Mouse (Mus musculus) liver, embryonic 12.5 days (tissue): ENCODE data around the gene Usp4. TPM values are rescaled to one million over a fixed set of nuclear protein-coding genes. Genes with fewer than 3 reads are reported as not detected.
"Not testable (repeated sequence)": the region's sequence is repeated elsewhere in the genome, so short reads cannot be mapped to it uniquely, and the experiment has no call there.

ENCODE experiments used
- ATAC-seq: fragments of 200-750 bp; cut with Nextera tagmentation; 2 replicates; pipeline ENCODE4 v1.8.0; 2017; ENCODE audit warnings: moderate number of reproducible peaks, mild to moderate bottlenecking, moderate library complexity
- H3K27ac ChIP-seq: fragments of 300-500 bp; sonication (generic); 2 replicates; pipeline ENCODE4 v1.5.1; 2016; ENCODE audit warnings: mild to moderate bottlenecking
- H3K27me3 ChIP-seq: fragments of 300-500 bp; sonication (generic); replicated peaks from 2 replicates; pipeline ENCODE4 v1.6.1; 2016; ENCODE audit warnings: mild to moderate bottlenecking, moderate library complexity
- H3K36me3 ChIP-seq: fragments of 300-500 bp; sonication (generic); 2 replicates; pipeline ENCODE4 v1.6.1; 2016; ENCODE audit warnings: mild to moderate bottlenecking, moderate library complexity
- H3K4me1 ChIP-seq: fragments of 300-500 bp; sonication (generic); 2 replicates; pipeline ENCODE4 v1.6.1; 2016
- H3K4me2 ChIP-seq: fragments of 300-500 bp; sonication (generic); 2 replicates; pipeline ENCODE4 v1.6.1; 2016; ENCODE audit warnings: mild to moderate bottlenecking, moderate library complexity
- H3K4me3 ChIP-seq: fragments of 300-500 bp; sonication (generic); 2 replicates; pipeline ENCODE4 v1.5.1; 2016; ENCODE audit warnings: mild to moderate bottlenecking, moderate library complexity
- H3K9ac ChIP-seq: fragments of 300-500 bp; sonication (generic); 2 replicates; pipeline ENCODE4 v1.6.1; 2016; ENCODE audit warnings: mild to moderate bottlenecking, moderate library complexity
- H3K9me3 ChIP-seq: fragments of 300-500 bp; sonication (generic); replicated peaks from 2 replicates; pipeline ENCODE4 v1.6.1; 2016; ENCODE audit warnings: mild to moderate bottlenecking, moderate library complexity
- WGBS: fragments of 180-500 bp; shearing (Covaris S2); methylation state at CpG from one replicate; pipeline ENCODE4 v1.1.7; 2016; ENCODE audit not compliant: insufficient replicate concordance; 5-methylcytosine and 5-hydroxymethylcytosine counted together
- polyA plus RNA-seq: library from polyadenylated mRNA; unstranded; fragments of >200 nt; fragmentation: Nextera tagmentation; extraction: Ambion mirVana; gene quantifications from 2 replicates; pipeline ENCODE4 v1.2.1, GENCODE M21; 2016

Gene Usp4
- 87.4 and 92.1 TPM in 2 replicates for polyA plus RNA-seq

GRCm38 (mm10) chr9:108347540-108348289 is at the start of gene Usp4:
TSS of gene Usp4 (plus strand) at chr9:108347853.
- H3K4me1 ChIP-seq: peaks cover 67% of the 10 kb centered on the region
- H3K4me2 ChIP-seq: peak within 1 kb of the TSS; percentile 84

DNA sequence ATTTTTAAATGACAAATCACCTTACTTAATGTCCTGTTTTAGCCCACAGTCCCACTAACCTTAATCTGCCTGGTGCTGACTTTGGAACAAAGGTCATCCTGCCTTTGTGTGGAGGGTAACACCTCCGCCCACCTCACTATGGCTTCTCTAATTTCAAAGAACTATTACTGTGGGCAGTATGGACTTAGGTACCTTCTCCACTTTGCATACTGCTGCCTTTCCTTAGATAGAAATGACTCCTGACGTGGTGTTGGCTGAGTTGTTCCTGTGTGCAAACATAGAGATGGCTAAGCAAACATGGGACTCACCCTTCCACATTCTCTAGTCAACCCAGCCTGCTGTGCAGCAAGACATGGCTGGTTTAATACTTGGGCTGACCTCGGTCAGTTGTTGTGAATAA is 45.8 kb upstream of the Usp4 start:
- WGBS: 76% methylated on average over 3 of the region's 3 CpGs
- 0 out of 2 replicates have a peak overlapping the region, but pooled peaks have one; percentile 5 for H3K27ac ChIP-seq
- no peak for ATAC-seq

More at GRCm38 (mm10) chr9:108347540-108348289, at the start of gene Usp4:
- Histone ChIP-seq H3K27ac (peak within 1 kb of the TSS; percentile 97), H3K27me3 (no peaks in the 10 kb centered on the region), H3K4me3 (peak within 1 kb of the TSS; percentile 89), H3K9me3 (no peaks in the 10 kb centered on the region), H3K36me3 (peaks cover 32% of the 10 kb centered on the region), H3K9ac (peak within 1 kb of the TSS; percentile 89)
- peak; percentile 88 for ATAC-seq
- under 1% methylated on average over 75 of the region's 75 CpGs for WGBS

GRCm38 (mm10) chr9:108304716-108305115 is 42.9 kb upstream of the Usp4 start:
- no peak for ATAC-seq
- H3K4me2 ChIP-seq: peak overlapping the region; percentile 92
- H3K27ac ChIP-seq: peak overlapping the region; percentile 100
- peak overlapping the region; percentile 94 for H3K4me3 ChIP-seq
- no peaks in the 10 kb centered on the region for H3K9me3 ChIP-seq
- H3K9ac ChIP-seq: peak overlapping the region; percentile 92
- peaks cover 38% of the 10 kb centered on the region for H3K4me1 ChIP-seq
- 43% methylated on average over 4 of the region's 4 CpGs for WGBS
- peaks cover 32% of the 10 kb centered on the region for H3K36me3 ChIP-seq
- H3K27me3 ChIP-seq: no peaks in the 10 kb centered on the region

More for the DNA sequence above, 45.8 kb upstream of the Usp4 start:
- H3K9me3 ChIP-seq: no peaks in the 10 kb centered on the region
- no peak overlapping the region for H3K4me3 ChIP-seq
- peaks cover 19% of the 10 kb centered on the region for H3K4me1 ChIP-seq
- no peak overlapping the region for H3K9ac ChIP-seq
- H3K27me3 ChIP-seq: no peaks in the 10 kb centered on the region
- H3K4me2 ChIP-seq: no peak overlapping the region
- H3K36me3 ChIP-seq: peaks cover 25% of the 10 kb centered on the region

DNA sequence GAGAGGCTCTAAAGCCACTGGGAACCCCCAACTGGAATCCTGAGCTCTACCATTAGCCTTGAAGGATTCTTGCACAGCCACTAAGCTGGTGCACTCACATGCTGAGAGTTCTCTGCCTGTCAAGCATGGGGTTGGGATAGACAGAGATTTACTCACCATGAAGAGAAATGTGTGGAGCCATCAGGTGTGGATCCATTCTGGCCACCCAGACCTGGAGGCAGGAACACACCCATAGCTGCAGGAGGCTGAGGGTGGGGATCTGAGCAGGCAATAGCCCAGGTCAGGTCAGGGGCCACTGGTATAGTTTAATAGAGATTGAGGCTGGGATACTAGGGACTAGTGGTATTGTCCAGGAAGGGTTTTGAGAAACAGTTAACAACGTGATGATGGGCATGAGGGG is 42.5 kb upstream of the Usp4 start:
- Histone ChIP-seq H3K27me3 (no peaks in the 10 kb centered on the region), H3K9ac (peak overlapping the region; percentile 92), H3K36me3 (peaks cover 36% of the 10 kb centered on the region), H3K9me3 (no peaks in the 10 kb centered on the region), H3K4me3 (peak overlapping the region; percentile 94), H3K27ac (peak overlapping the region; percentile 100), H3K4me2 (peak overlapping the region; percentile 92), H3K4me1 (peaks cover 43% of the 10 kb centered on the region)
- no peak; the same call in 1 of the 2 replicates for ATAC-seq
- WGBS: 0% methylated on average over 1 of the region's 1 CpGs

DNA sequence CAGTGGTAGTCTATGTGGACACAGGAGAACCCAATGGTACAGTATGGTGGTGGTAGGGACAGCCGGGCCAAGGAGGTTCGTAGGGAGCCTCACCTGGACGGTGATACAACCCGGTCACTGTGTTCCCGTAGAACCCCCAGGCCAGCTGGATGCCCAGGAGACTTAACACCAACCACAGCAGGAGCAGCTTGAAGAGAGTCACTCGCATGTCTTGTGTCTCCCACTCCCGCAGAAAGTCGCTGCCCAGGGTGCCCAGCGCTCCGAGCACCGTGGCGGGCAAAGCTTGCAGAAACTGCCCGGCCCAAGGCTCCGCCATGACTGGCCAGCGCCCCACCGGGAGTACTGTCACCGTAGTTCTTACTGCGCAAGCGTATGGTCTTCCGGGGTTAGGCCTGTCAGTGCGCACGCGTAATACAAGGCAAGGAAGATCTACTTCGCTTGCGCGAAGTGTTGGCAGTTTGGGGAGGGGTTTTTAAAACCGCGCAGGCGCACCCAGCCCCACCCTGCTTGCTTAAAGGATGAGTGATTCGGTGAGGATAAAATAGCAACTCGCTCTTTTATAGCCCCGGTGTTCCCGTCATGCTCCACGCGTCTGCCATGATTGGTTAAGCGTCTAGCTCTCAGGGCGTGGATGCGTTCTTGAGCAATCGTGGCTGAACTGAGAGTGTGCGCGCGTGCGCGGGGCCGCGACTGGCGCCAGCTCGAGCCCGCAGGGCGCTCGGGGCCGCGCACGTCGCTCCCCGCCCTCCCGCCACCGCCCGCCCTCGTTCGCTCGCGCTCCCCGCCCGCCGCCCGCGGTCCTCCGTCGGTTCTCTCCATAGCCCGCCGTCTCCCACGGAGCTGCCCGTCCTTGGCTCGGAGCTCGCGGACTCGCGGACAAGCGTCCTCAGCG is 41.8 kb upstream of the Usp4 start, which contains the start of the genes Rhoa and Tcta:
Gene Rhoa, plus strand, starts transcription at position 501 of the 892 bp plus-strand sequence.
Gene Tcta, minus strand, starts transcription at position 532 of the 892 bp plus-strand sequence.
- Histone ChIP-seq H3K9ac (peak within 1 kb of the TSS; percentile 99), H3K4me1 (peaks cover 49% of the 10 kb centered on the region), H3K27me3 (no peaks in the 10 kb centered on the region), H3K4me3 (peak within 1 kb of the TSS; percentile 94), H3K4me2 (peak within 1 kb of the TSS; percentile 92), H3K36me3 (peaks cover 38% of the 10 kb centered on the region), H3K9me3 (no peaks in the 10 kb centered on the region), H3K27ac (peak within 1 kb of the TSS; percentile 100)
- peak; percentile 88 for ATAC-seq
- WGBS: under 1% methylated on average over 81 of the region's 81 CpGs

DNA sequence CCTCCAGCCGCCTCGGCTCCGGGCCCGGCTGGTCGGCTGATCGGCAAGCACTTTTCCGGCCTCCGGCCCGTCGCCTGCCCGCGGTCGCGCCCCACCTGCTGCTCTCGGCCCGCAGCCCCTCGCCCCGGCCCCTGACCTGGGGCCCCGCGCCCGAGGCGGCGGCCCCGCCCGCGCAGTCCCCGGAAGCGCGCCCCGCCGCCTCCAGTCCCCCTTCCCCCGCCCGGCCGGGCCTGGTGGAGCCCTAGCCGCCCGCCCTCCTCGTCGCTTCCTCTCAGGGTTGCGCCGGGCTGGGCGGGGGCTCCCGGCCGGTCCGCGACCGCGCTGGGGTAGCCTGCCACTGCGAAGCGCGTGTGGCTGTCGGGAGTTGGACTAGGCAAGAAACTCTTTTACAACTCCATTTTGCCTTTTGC is 41.1 kb upstream of the Usp4 start:
- peak overlapping the region; percentile 99 for H3K9ac ChIP-seq
- H3K4me3 ChIP-seq: peak overlapping the region; percentile 94
- no peaks in the 10 kb centered on the region for H3K9me3 ChIP-seq
- under 1% methylated on average over 51 of the region's 51 CpGs for WGBS
- peaks cover 42% of the 10 kb centered on the region for H3K36me3 ChIP-seq
- H3K4me2 ChIP-seq: peak overlapping the region; percentile 92
- H3K27ac ChIP-seq: peak overlapping the region; percentile 100
- H3K4me1 ChIP-seq: peaks cover 52% of the 10 kb centered on the region
- ATAC-seq: peak; percentile 79
- no peaks in the 10 kb centered on the region for H3K27me3 ChIP-seq

DNA sequence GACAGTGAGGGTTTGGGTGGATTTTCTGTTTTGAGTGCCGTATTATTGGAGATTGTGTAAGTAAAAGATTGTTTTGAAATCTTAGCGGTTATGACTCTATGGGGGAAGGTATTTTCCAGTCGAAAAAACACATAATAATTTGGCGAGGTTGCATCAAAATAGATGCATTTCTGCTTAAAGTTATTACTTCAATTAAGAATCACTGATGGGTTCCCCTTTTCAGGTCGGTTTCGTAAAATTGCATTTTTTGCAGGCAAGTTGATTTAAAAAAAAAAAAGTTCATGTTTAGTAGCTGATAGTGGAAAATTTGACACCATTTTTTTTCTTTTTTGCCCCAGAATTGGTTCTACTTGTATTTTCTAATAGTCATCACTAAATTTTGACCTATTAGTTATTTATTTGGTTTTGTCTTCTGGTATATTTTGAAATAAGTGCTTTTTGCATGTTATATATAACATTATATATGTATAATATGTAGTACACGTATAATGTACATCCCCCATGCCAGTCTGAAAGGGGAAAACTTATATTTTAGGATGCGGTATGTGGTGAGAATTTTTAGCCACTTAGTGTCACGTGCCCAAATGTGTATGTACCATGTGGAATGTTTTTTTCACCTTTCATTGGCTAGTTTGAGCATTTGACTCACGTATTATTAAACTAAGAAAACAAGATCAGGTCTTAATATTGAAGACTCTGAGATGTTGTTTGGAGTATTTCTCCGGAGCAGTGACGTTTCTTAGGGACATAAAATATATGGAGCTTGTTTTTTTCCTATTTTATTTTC is 40.4 kb upstream of the Usp4 start:
- Histone ChIP-seq H3K27me3 (no peaks in the 10 kb centered on the region), H3K36me3 (peaks cover 43% of the 10 kb centered on the region), H3K4me3 (peak overlapping the region; percentile 94), H3K9ac (peak overlapping the region; percentile 99), H3K4me1 (peaks cover 58% of the 10 kb centered on the region), H3K27ac (peak overlapping the region; percentile 100), H3K9me3 (no peaks in the 10 kb centered on the region), H3K4me2 (peak overlapping the region; percentile 92)
- ATAC-seq: no peak
- 8% methylated on average over 12 of the region's 12 CpGs for WGBS

DNA sequence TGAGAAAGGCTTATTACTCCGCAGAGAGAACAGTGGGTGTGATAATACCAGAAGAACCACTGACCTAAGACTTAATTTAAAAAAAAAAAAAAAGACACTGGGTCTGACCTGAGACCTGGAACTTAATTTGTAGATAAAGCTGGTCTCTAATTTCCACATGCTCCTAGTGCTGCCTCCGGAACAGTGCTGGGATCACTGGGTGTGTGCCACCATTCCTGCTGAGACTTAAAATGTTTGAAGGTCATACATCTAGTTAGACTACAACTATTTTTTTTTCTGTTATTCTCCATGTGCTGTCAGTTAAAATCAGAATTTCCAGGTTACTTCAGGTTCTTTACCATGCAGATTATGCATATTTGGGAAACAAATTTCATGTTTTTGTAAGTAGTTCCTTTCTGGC is 39.5 kb upstream of the Usp4 start:
- H3K9me3 ChIP-seq: no peaks in the 10 kb centered on the region
- ATAC-seq: no peak
- no peaks in the 10 kb centered on the region for H3K27me3 ChIP-seq
- peaks cover 39% of the 10 kb centered on the region for H3K36me3 ChIP-seq
- peak overlapping the region; percentile 99 for H3K9ac ChIP-seq
- WGBS: 35% methylated on average over 2 of the region's 2 CpGs
- H3K4me2 ChIP-seq: peak overlapping the region; percentile 92
- peak overlapping the region; percentile 80 for H3K27ac ChIP-seq
- peak overlapping the region; percentile 94 for H3K4me3 ChIP-seq
- H3K4me1 ChIP-seq: peaks cover 60% of the 10 kb centered on the region

- H3K27ac ChIP-seq: no peak overlapping the region
- WGBS: 92% methylated on average over 3 of the region's 3 CpGs
- no peaks in the 10 kb centered on the region for H3K9me3 ChIP-seq
- peaks cover 89% of the 10 kb centered on the region for H3K36me3 ChIP-seq
- no peak for ATAC-seq
- H3K9ac ChIP-seq: no peak overlapping the region
- H3K4me1 ChIP-seq: peaks cover 32% of the 10 kb centered on the region
- H3K27me3 ChIP-seq: no peaks in the 10 kb centered on the region
- H3K4me2 ChIP-seq: no peak overlapping the region
- H3K4me3 ChIP-seq: no peak overlapping the region
These were observed 30.1 kb upstream of the Usp4 start for GRCm38 (mm10) chr9:108317572-108317971.

DNA sequence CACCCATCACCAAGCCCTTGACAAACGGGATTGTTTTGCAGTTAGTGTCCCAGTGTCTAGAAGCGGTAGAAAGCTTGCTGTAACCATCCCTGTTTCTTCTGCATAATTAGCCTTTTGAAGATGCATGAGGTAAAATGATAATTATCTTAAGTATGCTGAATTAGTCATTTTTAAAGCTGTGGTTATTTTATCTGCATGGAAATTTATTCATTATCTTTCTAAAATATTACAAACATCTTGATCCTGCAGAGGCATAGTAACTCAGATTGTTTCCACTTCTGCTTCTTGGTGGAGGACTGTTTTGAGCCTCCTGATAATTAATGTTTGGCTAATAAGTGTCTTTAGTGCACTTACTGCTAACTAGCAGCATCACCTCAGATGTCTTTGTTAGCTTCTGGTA is 29.2 kb upstream of the Usp4 start:
- Histone ChIP-seq H3K9me3 (no peaks in the 10 kb centered on the region), H3K4me3 (no peak overlapping the region), H3K27me3 (no peaks in the 10 kb centered on the region), H3K27ac (no peak overlapping the region), H3K9ac (no peak overlapping the region), H3K4me2 (no peak overlapping the region), H3K4me1 (peaks cover 31% of the 10 kb centered on the region), H3K36me3 (peaks cover 87% of the 10 kb centered on the region)
- 83% methylated on average over 2 of the region's 2 CpGs for WGBS
- ATAC-seq: no peak

DNA sequence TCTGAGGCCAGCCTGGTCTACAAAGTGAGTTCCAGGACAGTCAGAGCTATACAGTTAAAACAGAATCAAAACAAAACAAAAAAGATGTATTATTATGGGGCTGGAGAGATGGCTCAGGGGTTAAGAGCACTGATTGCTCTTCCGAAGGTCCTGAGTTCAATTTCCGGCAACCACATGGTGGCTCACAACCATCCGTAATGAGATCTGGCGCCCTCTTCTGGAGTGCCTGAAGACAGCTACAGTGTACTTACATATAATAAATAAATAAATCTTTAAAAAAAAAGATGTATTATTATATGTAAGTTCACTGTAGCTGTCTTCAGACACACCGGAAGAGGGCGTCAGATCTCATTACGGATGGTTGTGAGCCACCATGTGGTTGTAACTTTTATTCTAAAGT is 25.6 kb upstream of the Usp4 start:
- H3K27me3 ChIP-seq, H3K4me3 ChIP-seq, H3K9me3 ChIP-seq, H3K27ac ChIP-seq, ATAC-seq, H3K4me2 ChIP-seq, H3K9ac ChIP-seq: not testable (repeated sequence)
- 82% methylated on average over 7 of the region's 7 CpGs for WGBS
- Histone ChIP-seq H3K36me3 (peaks cover 81% of the 10 kb centered on the region), H3K4me1 (peaks cover 48% of the 10 kb centered on the region)
